Mouse (Mus musculus) hindbrain, embryonic 12.5 days (tissue): ENCODE results near the gene Cldn6. TPM values are rescaled to one million over a fixed set of nuclear protein-coding genes. Genes with fewer than 3 reads are reported as not detected.

Source experiments
- ATAC-seq: fragments of 200-750 bp; cut with Nextera tagmentation; 2 replicates; pipeline ENCODE4 v1.8.0; 2017; ENCODE audit warnings: moderate TSS enrichment; ENCODE audit not compliant: low FRiP score
- H3K27ac ChIP-seq: fragments of 300-500 bp; sonication (generic); 2 replicates; pipeline ENCODE4 v1.5.1; 2016; ENCODE audit warnings: mild to moderate bottlenecking
- H3K27me3 ChIP-seq: fragments of 300-500 bp; sonication (generic); 2 replicates; pipeline ENCODE4 v1.6.1; 2016; ENCODE audit warnings: mild to moderate bottlenecking
- H3K36me3 ChIP-seq: fragments of 300-500 bp; sonication (generic); 2 replicates; pipeline ENCODE4 v1.6.1; 2016; ENCODE audit warnings: mild to moderate bottlenecking
- H3K4me1 ChIP-seq: fragments of 300-500 bp; sonication (generic); 2 replicates; pipeline ENCODE4 v1.6.1; 2016
- H3K4me2 ChIP-seq: fragments of 300-500 bp; sonication (generic); replicated peaks from 2 replicates; pipeline ENCODE4 v1.6.1; 2016; ENCODE audit warnings: mild to moderate bottlenecking
- H3K4me3 ChIP-seq: fragments of 300-500 bp; sonication (generic); 2 replicates; pipeline ENCODE4 v1.5.1; 2016; ENCODE audit warnings: mild to moderate bottlenecking
- H3K9ac ChIP-seq: fragments of 300-500 bp; sonication (generic); 2 replicates; pipeline ENCODE4 v1.6.1; 2016; ENCODE audit warnings: mild to moderate bottlenecking, moderate library complexity
- H3K9me3 ChIP-seq: fragments of 300-500 bp; sonication (generic); replicated peaks from 2 replicates; pipeline ENCODE4 v1.6.1; 2016; ENCODE audit warnings: mild to moderate bottlenecking
- WGBS: fragments of 180-500 bp; shearing (Covaris S2); methylation state at CpG from one replicate; pipeline ENCODE4 v1.1.7; 2016; 5-methylcytosine and 5-hydroxymethylcytosine counted together
- polyA plus RNA-seq: library from polyadenylated mRNA; unstranded; fragments of >200 nt; fragmentation: Nextera tagmentation; extraction: Ambion mirVana; gene quantifications from 2 replicates; pipeline ENCODE4 v1.2.1, GENCODE M21; 2016

Cldn6 gene
- polyA plus RNA-seq = 14.6 and 35.0 TPM in 2 replicates

- Histone ChIP-seq H3K9me3 (no peaks in the 10 kb centered on the region), H3K27me3 (peaks cover 94% of the 10 kb centered on the region), H3K27ac (no peak within 1 kb of the TSS), H3K4me2 (peak within 1 kb of the TSS; percentile 19), H3K36me3 (no peaks in the 10 kb centered on the region), H3K4me1 (peaks cover 40% of the 10 kb centered on the region), H3K4me3 (peak within 1 kb of the TSS; percentile 16), H3K9ac (no peak within 1 kb of the TSS)
- 1% methylated on average over 37 of the region's 38 CpGs for WGBS
- ATAC-seq = no peak
Observed at GRCm38 (mm10) chr17:23679127-23679835, at the start of gene Cldn6. Cldn6 (plus strand) TSS chr17:23679249.

GRCm38 (mm10) chr17:23630195-23631020 is 48.6 kb upstream of the Cldn6 start:
- Histone ChIP-seq H3K9me3 (no peaks in the 10 kb centered on the region), H3K4me2 (peak overlapping the region; percentile 41), H3K4me3 (peak overlapping the region; percentile 8; the same call in 1 of the 2 replicates), H3K9ac (0 out of 2 replicates have a peak overlapping the region, but pooled peaks have one; percentile 28), H3K36me3 (no peaks in the 10 kb centered on the region), H3K27me3 (peaks cover 3% of the 10 kb centered on the region; the same call in 1 of the 2 replicates), H3K4me1 (peaks cover 5% of the 10 kb centered on the region; the same call in 1 of the 2 replicates), H3K27ac (no peak overlapping the region)
- WGBS = 17% methylated on average over 22 of the region's 22 CpGs
- peak; percentile 71 for ATAC-seq

DNA sequence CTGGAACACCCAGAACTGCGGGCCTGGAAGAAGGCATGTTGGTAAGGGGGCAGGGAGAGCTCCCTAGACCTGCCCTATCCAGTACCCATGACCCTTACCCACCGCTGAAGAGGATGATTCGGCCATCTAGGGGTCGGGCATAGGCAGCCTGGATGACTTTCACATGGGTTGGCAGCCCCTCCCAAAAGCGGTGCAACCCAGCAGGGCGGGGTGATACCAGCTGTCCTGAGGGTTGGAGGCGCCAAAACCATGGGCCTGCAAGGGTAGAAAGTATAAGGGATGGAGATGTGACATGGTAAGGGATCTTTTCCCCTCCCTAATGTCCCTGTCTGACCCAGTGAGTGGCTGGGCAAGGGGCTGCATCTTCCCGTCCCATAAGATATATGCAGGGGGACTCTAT is 47.8 kb upstream of the Cldn6 start:
- Histone ChIP-seq H3K4me1 (peaks cover 5% of the 10 kb centered on the region; the same call in 1 of the 2 replicates), H3K9me3 (no peaks in the 10 kb centered on the region), H3K4me2 (no peak overlapping the region), H3K27ac (no peak overlapping the region), H3K4me3 (no peak overlapping the region), H3K27me3 (peaks cover 7% of the 10 kb centered on the region; the same call in 1 of the 2 replicates), H3K36me3 (no peaks in the 10 kb centered on the region), H3K9ac (no peak overlapping the region)
- 85% methylated on average over 8 of the region's 8 CpGs for WGBS
- ATAC-seq = no peak

DNA sequence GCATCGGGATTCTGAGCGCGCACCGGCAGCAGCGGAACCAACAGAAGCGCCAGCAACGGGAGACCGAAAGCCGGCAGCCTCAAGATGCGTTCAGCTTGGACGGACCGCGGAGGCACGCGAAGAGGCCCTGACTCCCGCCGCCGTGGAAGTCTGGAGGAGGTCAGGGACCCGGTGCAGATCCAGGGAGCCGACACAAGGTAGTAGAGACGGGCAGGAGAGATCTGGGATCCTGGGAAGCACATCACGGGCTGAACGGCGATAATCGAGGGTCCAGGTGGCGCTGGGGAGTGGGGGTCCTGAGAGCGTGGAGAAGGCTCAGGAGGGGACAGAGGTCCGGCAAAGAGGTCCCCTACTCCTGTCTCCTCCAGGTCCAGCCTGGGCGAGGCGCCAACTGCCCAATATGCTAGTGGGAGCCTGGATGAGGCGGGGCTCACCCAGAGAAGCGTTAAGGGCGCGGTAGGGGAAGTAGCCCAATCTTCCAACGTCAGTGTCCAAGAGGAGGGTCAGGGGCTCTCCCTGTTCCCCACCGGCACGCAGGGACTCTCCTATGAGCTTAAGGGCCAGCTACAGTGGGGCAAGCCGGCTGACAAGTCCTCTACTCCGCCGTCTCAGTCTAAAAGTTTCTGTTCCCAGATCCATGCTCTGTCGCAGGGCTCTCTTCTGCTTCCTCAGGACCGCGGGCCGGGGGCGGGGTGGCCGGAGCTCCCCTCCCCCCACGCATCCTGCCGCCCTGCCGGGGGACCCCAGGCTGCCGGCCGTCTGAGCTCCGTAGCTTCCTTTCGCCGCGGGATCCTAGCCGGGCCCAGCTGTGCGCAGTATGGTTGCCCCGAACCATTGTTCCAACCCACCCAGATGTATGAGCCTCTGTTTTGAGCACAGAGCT is 34.2 kb upstream of the Cldn6 start, which contains the start of gene Mmp25:
TSS of gene Mmp25 (minus strand) at position 665 of the 883 bp plus-strand sequence.
- H3K4me2 ChIP-seq = peak within 1 kb of the TSS; percentile 65
- ATAC-seq = peak; percentile 56; the same call in 1 of the 2 replicates
- H3K9me3 ChIP-seq = no peaks in the 10 kb centered on the region
- no peaks in the 10 kb centered on the region for H3K36me3 ChIP-seq
- peak within 1 kb of the TSS; percentile 37 for H3K4me3 ChIP-seq
- under 1% methylated on average over 58 of the region's 58 CpGs for WGBS
- peaks cover 12% of the 10 kb centered on the region for H3K4me1 ChIP-seq
- peak within 1 kb of the TSS; percentile 55 for H3K9ac ChIP-seq
- H3K27me3 ChIP-seq = peaks cover 34% of the 10 kb centered on the region
- H3K27ac ChIP-seq = no peak within 1 kb of the TSS

- H3K27ac ChIP-seq = no peak overlapping the region
- no peaks in the 10 kb centered on the region for H3K9me3 ChIP-seq
- H3K36me3 ChIP-seq = no peaks in the 10 kb centered on the region
- 28% methylated on average over 10 of the region's 10 CpGs for WGBS
- no peak for ATAC-seq
- no peak overlapping the region for H3K9ac ChIP-seq
- H3K27me3 ChIP-seq = peaks cover 34% of the 10 kb centered on the region
- H3K4me2 ChIP-seq = no peak overlapping the region
- H3K4me1 ChIP-seq = peaks cover 12% of the 10 kb centered on the region
- H3K4me3 ChIP-seq = no peak overlapping the region
Observed at GRCm38 (mm10) chr17:23645894-23646293, 33.2 kb upstream of the Cldn6 start.

- Histone ChIP-seq H3K4me3 (no peak overlapping the region), H3K9me3 (no peaks in the 10 kb centered on the region), H3K9ac (no peak overlapping the region), H3K36me3 (no peaks in the 10 kb centered on the region), H3K4me1 (no peaks in the 10 kb centered on the region), H3K27me3 (peaks cover 11% of the 10 kb centered on the region), H3K4me2 (no peak overlapping the region), H3K27ac (no peak overlapping the region)
- 83% methylated on average over 6 of the region's 6 CpGs for WGBS
- no peak for ATAC-seq
Observed at GRCm38 (mm10) chr17:23651363-23651762, 27.7 kb upstream of the Cldn6 start.

DNA sequence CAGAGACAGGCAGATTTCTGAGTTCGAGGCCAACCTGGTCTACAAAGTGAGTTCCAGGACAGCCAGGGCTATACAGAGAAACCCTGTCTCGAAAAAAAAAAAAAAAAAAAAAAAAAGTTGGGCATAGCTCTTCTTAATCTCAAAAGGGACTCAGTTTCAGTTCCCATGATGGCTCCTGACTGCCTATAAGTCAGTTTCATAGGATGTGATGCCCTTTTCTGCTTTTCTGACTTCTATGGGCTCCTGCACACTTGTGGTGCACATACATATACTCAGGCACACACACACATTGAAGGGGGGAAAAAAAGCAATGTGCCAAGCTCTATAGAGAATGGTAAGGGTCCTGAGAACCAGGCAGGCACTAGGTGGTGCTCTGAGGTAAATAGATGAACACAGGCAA is 25.7 kb upstream of the Cldn6 start:
- no peak overlapping the region for H3K4me2 ChIP-seq
- no peaks in the 10 kb centered on the region for H3K36me3 ChIP-seq
- H3K27ac ChIP-seq = no peak overlapping the region
- H3K9me3 ChIP-seq = no peaks in the 10 kb centered on the region
- peaks cover 5% of the 10 kb centered on the region for H3K27me3 ChIP-seq
- no peak overlapping the region for H3K4me3 ChIP-seq
- no peak for ATAC-seq
- H3K4me1 ChIP-seq = no peaks in the 10 kb centered on the region
- no peak overlapping the region for H3K9ac ChIP-seq
- 58% methylated on average over 2 of the region's 2 CpGs for WGBS

GRCm38 (mm10) chr17:23654001-23654400 is 25.0 kb upstream of the Cldn6 start:
- Histone ChIP-seq H3K36me3 (no peaks in the 10 kb centered on the region), H3K9me3 (no peaks in the 10 kb centered on the region), H3K4me1 (no peaks in the 10 kb centered on the region), H3K4me2 (no peak overlapping the region), H3K27me3 (peaks cover 6% of the 10 kb centered on the region), H3K27ac (no peak overlapping the region), H3K9ac (no peak overlapping the region), H3K4me3 (no peak overlapping the region)
- no peak for ATAC-seq
- WGBS = 57% methylated on average over 6 of the region's 6 CpGs

DNA sequence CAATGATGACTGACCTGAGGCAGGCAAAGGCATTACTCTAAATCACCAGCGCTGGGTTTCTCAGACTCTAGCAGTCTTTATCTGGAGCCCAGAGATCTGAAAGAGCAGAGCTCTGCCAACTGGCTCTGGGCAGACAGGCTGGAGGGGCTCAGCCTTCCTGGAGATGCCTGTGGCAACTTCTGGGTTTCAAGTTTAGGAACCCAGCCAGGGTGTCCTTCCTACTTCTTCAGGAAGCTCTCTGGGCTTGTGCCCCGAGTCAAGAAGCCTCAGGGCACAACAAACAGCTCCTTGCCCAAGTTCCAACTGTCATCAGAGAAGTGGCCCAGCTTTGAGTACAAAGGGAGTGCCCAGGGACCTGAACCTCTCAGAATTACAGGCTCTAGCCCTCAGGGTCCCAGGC is 24.6 kb upstream of the Cldn6 start:
- no peak overlapping the region for H3K9ac ChIP-seq
- H3K36me3 ChIP-seq = no peaks in the 10 kb centered on the region
- H3K4me3 ChIP-seq = no peak overlapping the region
- H3K4me2 ChIP-seq = no peak overlapping the region
- no peaks in the 10 kb centered on the region for H3K9me3 ChIP-seq
- WGBS = 70% methylated on average over 2 of the region's 2 CpGs
- ATAC-seq = no peak
- no peaks in the 10 kb centered on the region for H3K4me1 ChIP-seq
- H3K27ac ChIP-seq = no peak overlapping the region
- peaks cover 10% of the 10 kb centered on the region for H3K27me3 ChIP-seq

DNA sequence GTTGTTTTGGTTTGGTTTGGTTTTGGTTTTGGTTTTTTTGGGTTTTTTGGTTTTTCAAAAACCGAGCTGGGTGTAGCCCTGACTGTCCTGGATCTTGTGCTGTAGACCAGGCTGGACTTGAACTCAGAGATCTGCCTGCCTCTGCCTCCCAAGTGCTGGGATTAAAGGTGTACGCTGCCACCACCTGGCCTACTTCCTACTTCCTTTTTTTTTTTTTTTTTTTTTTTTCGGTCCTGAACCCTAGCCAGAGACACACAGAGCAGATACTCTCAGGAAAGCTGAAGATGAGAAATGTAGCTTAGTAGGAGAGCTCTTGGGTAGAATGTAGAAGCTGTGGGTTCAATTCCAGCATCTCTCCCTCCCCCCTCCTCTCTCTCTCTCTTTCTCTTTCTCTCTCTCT is 20.6 kb upstream of the Cldn6 start:
- no peak overlapping the region for H3K4me2 ChIP-seq
- no peak overlapping the region for H3K4me3 ChIP-seq
- H3K4me1 ChIP-seq = no peaks in the 10 kb centered on the region
- no peak for ATAC-seq
- 90% methylated on average over 3 of the region's 3 CpGs for WGBS
- no peak overlapping the region for H3K9ac ChIP-seq
- no peaks in the 10 kb centered on the region for H3K9me3 ChIP-seq
- no peak overlapping the region for H3K27ac ChIP-seq
- H3K36me3 ChIP-seq = no peaks in the 10 kb centered on the region
- peaks cover 49% of the 10 kb centered on the region for H3K27me3 ChIP-seq

DNA sequence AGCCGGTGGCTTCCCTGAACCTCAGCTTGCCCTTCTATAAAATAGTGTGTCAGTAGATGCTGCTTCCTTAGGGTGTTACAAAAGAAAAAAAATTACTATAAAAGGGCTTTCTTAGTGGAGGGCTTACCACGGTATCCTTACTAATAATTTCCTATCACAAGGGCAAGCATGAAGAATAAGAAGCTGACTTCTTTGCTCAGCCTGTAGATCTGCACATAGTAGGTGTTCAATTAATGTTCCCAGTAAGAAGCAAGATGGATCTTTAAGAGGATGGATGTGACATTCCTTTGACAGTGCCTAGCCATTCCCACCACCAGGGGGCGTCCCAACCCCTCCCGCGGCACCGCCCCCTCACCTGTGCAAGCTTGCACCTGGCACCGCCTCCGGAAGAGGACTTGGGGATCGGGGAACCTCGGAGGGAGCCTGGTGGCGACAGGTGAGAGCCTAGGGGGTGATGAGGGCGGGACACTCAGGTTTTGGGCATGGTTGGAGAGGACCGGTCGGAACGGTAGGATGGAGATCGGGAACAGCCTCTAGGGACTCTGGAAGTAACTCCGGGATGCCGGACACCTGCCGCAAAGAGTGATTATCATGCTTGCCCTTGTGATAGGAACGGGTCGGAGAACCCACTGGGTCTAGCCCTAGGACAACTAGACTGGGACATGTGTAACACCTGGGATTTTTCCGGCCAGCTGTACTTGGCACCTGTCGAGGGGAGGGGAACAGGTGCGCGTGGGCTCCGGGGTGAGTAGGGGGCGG is 18.8 kb upstream of the Cldn6 start, which contains the start of gene Bicdl2:
TSS of gene Bicdl2 (plus strand) at position 390 of the 759 bp plus-strand sequence.
- Histone ChIP-seq H3K36me3 (no peaks in the 10 kb centered on the region), H3K9me3 (no peaks in the 10 kb centered on the region), H3K27ac (no peak within 1 kb of the TSS), H3K4me1 (no peaks in the 10 kb centered on the region), H3K27me3 (peaks cover 49% of the 10 kb centered on the region), H3K4me3 (no peak within 1 kb of the TSS), H3K4me2 (0 out of 2 replicates have a peak within 1 kb of the TSS, but pooled peaks have one; percentile 3), H3K9ac (no peak within 1 kb of the TSS)
- ATAC-seq = no peak
- 7% methylated on average over 27 of the region's 27 CpGs for WGBS
